Mouse (Mus musculus) kidney, postnatal 4 days (tissue): Measurements from ENCODE around the gene Cyth2.

ENCODE experiments used
- DNase-seq, 2 experiments: peaks; one replicate each; pipeline ENCODE4 v3.0.0; 2021; ENCODE audit warnings: mixed read lengths in 2 of 2

Gene Cyth2

GRCm38 (mm10) chr7:45813787-45814779 lies at the start of gene Cyth2:
Gene Cyth2 (minus strand): TSS chr7:45814581.
- peak; percentile 99 for DNase-seq

GRCm38 (mm10) chr7:45862804-45863203 lies 48.4 kb upstream of the Cyth2 start:
- DNase-seq = no peak

GRCm38 (mm10) chr7:45859008-45859407 lies 44.6 kb upstream of the Cyth2 start:
- DNase-seq = no peak

- DNase-seq = peak; percentile 47 to 56
Observed at GRCm38 (mm10) chr7:45856950-45857901, 42.8 kb upstream of the Cyth2 start.

- no peak for DNase-seq
Observed at GRCm38 (mm10) chr7:45853089-45853488, 38.7 kb upstream of the Cyth2 start.

- no peak for DNase-seq
Observed at GRCm38 (mm10) chr7:45850661-45851060, 36.3 kb upstream of the Cyth2 start.

GRCm38 (mm10) chr7:45848447-45849027 lies 34.2 kb upstream of the Cyth2 start:
- no peak for DNase-seq

- DNase-seq = no peak
Observed at GRCm38 (mm10) chr7:45842950-45843744, 28.8 kb upstream of the Cyth2 start.

GRCm38 (mm10) chr7:45833924-45834323 lies 19.5 kb upstream of the Cyth2 start:
- no peak for DNase-seq

- DNase-seq = peak; percentile 37 to 62
Observed at GRCm38 (mm10) chr7:45833148-45833790, 18.9 kb upstream of the Cyth2 start.

- DNase-seq = no peak
Observed at GRCm38 (mm10) chr7:45832428-45832827, 18.0 kb upstream of the Cyth2 start.

GRCm38 (mm10) chr7:45831128-45831525 lies 16.7 kb upstream of the Cyth2 start:
- DNase-seq = no peak

GRCm38 (mm10) chr7:45830427-45831127 lies 16.2 kb upstream of the Cyth2 start, which contains the start of gene Grwd1:
Gene Grwd1 (minus strand): TSS chr7:45830944.
- peak; percentile 89 to 92 for DNase-seq

- DNase-seq = no peak
Observed at GRCm38 (mm10) chr7:45826631-45827030, 12.2 kb upstream of the Cyth2 start.

- DNase-seq = no peak
Observed at GRCm38 (mm10) chr7:45824598-45824997, 10.2 kb upstream of the Cyth2 start, which contains the start of gene Kcnj14. Gene Kcnj14 (minus strand): TSS chr7:45824782.

GRCm38 (mm10) chr7:45820913-45821312 lies 6.5 kb upstream of the Cyth2 start:
- no peak for DNase-seq

- DNase-seq = no peak
Observed at GRCm38 (mm10) chr7:45819843-45820242, 5.5 kb upstream of the Cyth2 start.

- no peak for DNase-seq
Observed at GRCm38 (mm10) chr7:45815984-45816351, 1.6 kb upstream of the Cyth2 start.

GRCm38 (mm10) chr7:45815323-45815983 lies 1.1 kb upstream of the Cyth2 start:
- DNase-seq = no peak

- no peak for DNase-seq
Observed at GRCm38 (mm10) chr7:45814841-45815240, 460 bp upstream of the Cyth2 start.
